Mouse (Mus musculus) heart, embryonic 13.5 days (tissue): ENCODE measurements around the gene Serinc2. TPM values are rescaled to one million over a fixed set of nuclear protein-coding genes. Genes with fewer than 3 reads are reported as not detected.

Experiments
- ATAC-seq: fragments of 200-750 bp; cut with Nextera tagmentation; 2 replicates; pipeline ENCODE4 v1.8.0; 2017; ENCODE audit warnings: moderate TSS enrichment; ENCODE audit not compliant: insufficient number of reproducible peaks, low FRiP score, low TSS enrichment; ENCODE audit errors: extremely low read depth
- H3K27ac ChIP-seq: fragments of 300-500 bp; sonication (generic); replicated peaks from 2 replicates; pipeline ENCODE4 v1.5.1; 2015; ENCODE audit warnings: moderate library complexity, mild to moderate bottlenecking, inconsistent platforms
- H3K27me3 ChIP-seq: fragments of 300-500 bp; sonication (generic); replicated peaks from 2 replicates; pipeline ENCODE4 v1.6.1; 2015; ENCODE audit warnings: mild to moderate bottlenecking, inconsistent platforms
- H3K36me3 ChIP-seq: fragments of 300-500 bp; sonication (generic); 2 replicates; pipeline ENCODE4 v1.6.1; 2015; ENCODE audit warnings: mild to moderate bottlenecking, inconsistent platforms
- H3K4me1 ChIP-seq: fragments of 300-500 bp; sonication (generic); 2 replicates; pipeline ENCODE4 v1.6.1; 2015; ENCODE audit warnings: inconsistent platforms
- H3K4me2 ChIP-seq: fragments of 300-500 bp; sonication (generic); 2 replicates; pipeline ENCODE4 v1.6.1; 2015; ENCODE audit warnings: inconsistent platforms, mild to moderate bottlenecking, moderate library complexity
- H3K4me3 ChIP-seq: fragments of 300-500 bp; sonication (generic); 2 replicates; pipeline ENCODE4 v1.5.1; 2015; ENCODE audit warnings: moderate library complexity, mild to moderate bottlenecking, inconsistent platforms
- H3K9ac ChIP-seq: fragments of 300-500 bp; sonication (generic); 2 replicates; pipeline ENCODE4 v1.6.1; 2015; ENCODE audit warnings: inconsistent platforms, mild to moderate bottlenecking, moderate library complexity
- H3K9me3 ChIP-seq: fragments of 300-500 bp; sonication (generic); 2 replicates; pipeline ENCODE4 v1.6.1; 2016; ENCODE audit warnings: inconsistent platforms
- WGBS: fragments of 180-500 bp; shearing (Covaris S2); methylation state at CpG from one replicate; pipeline ENCODE4 v1.1.7; 2015; ENCODE audit warnings: mixed read lengths; 5-methylcytosine and 5-hydroxymethylcytosine counted together
- polyA plus RNA-seq: library from polyadenylated mRNA; unstranded; fragments of >200 nt; fragmentation: Nextera tagmentation; extraction: Ambion mirVana; gene quantifications from 2 replicates; pipeline ENCODE4 v1.2.1, GENCODE M21; 2015

Gene Serinc2
- polyA plus RNA-seq, 1 experiment from 2014 or later, result 10.9 TPM

GRCm38 (mm10) chr4:130224071-130224470, 54.9 kb downstream of the Serinc2 start:
- ATAC-seq, result no peak
- no peaks in the 10 kb centered on the region for H3K9me3 ChIP-seq
- no peak overlapping the region for H3K27ac ChIP-seq
- no peaks in the 10 kb centered on the region for H3K4me1 ChIP-seq
- no peaks in the 10 kb centered on the region for H3K36me3 ChIP-seq
- H3K27me3 ChIP-seq, result peaks cover 16% of the 10 kb centered on the region
- H3K9ac ChIP-seq, result no peak overlapping the region
- H3K4me2 ChIP-seq, result no peak overlapping the region
- H3K4me3 ChIP-seq, result no peak overlapping the region

GRCm38 (mm10) chr4:130222179-130222578, 56.8 kb downstream of the Serinc2 start, which contains the start of gene Gm853:
Gm853 (minus strand) TSS chr4:130222401.
- H3K4me2 ChIP-seq, result no peak within 1 kb of the TSS
- ATAC-seq, result no peak
- peaks cover 16% of the 10 kb centered on the region for H3K27me3 ChIP-seq
- no peaks in the 10 kb centered on the region for H3K4me1 ChIP-seq
- no peak within 1 kb of the TSS for H3K4me3 ChIP-seq
- no peak within 1 kb of the TSS for H3K27ac ChIP-seq
- no peaks in the 10 kb centered on the region for H3K36me3 ChIP-seq
- 53% methylated on average over 4 of the region's 4 CpGs for WGBS
- H3K9me3 ChIP-seq, result no peaks in the 10 kb centered on the region
- H3K9ac ChIP-seq, result no peak within 1 kb of the TSS

- no peak for ATAC-seq
- 80% methylated on average over 9 of the region's 9 CpGs for WGBS
- Histone ChIP-seq H3K4me1 (no peaks in the 10 kb centered on the region), H3K9me3 (no peaks in the 10 kb centered on the region), H3K4me3 (no peak overlapping the region), H3K9ac (no peak overlapping the region), H3K27ac (no peak overlapping the region), H3K27me3 (peaks cover 15% of the 10 kb centered on the region), H3K36me3 (no peaks in the 10 kb centered on the region), H3K4me2 (no peak overlapping the region)
Measured at GRCm38 (mm10) chr4:130220176-130220575, 58.8 kb downstream of the Serinc2 start.

GRCm38 (mm10) chr4:130215392-130215791, 63.6 kb downstream of the Serinc2 start:
- WGBS, result 81% methylated on average over 8 of the region's 8 CpGs
- no peak for ATAC-seq
- Histone ChIP-seq H3K27ac (no peak overlapping the region), H3K27me3 (peaks cover 12% of the 10 kb centered on the region), H3K4me3 (no peak overlapping the region), H3K9ac (no peak overlapping the region), H3K36me3 (no peaks in the 10 kb centered on the region), H3K4me1 (no peaks in the 10 kb centered on the region), H3K4me2 (no peak overlapping the region), H3K9me3 (no peaks in the 10 kb centered on the region)

- Histone ChIP-seq H3K27me3 (peaks cover 12% of the 10 kb centered on the region; the same call in 1 of the 2 replicates), H3K36me3 (no peaks in the 10 kb centered on the region), H3K4me2 (no peak overlapping the region), H3K9me3 (no peaks in the 10 kb centered on the region), H3K9ac (no peak overlapping the region), H3K27ac (no peak overlapping the region), H3K4me1 (no peaks in the 10 kb centered on the region), H3K4me3 (no peak overlapping the region)
- no peak for ATAC-seq
- WGBS, result 60% methylated on average over 10 of the region's 10 CpGs
Measured at GRCm38 (mm10) chr4:130213857-130214256, 65.1 kb downstream of the Serinc2 start.

GRCm38 (mm10) chr4:130213197-130213596, 65.8 kb downstream of the Serinc2 start:
- H3K27me3 ChIP-seq, result peaks cover 12% of the 10 kb centered on the region; the same call in 1 of the 2 replicates
- H3K4me3 ChIP-seq, result no peak overlapping the region
- WGBS, result 67% methylated on average over 4 of the region's 4 CpGs
- no peaks in the 10 kb centered on the region for H3K4me1 ChIP-seq
- H3K9ac ChIP-seq, result no peak overlapping the region
- no peaks in the 10 kb centered on the region for H3K9me3 ChIP-seq
- H3K36me3 ChIP-seq, result no peaks in the 10 kb centered on the region
- no peak overlapping the region for H3K27ac ChIP-seq
- no peak overlapping the region for H3K4me2 ChIP-seq
- ATAC-seq, result no peak

GRCm38 (mm10) chr4:130212421-130212820, 66.6 kb downstream of the Serinc2 start:
- Histone ChIP-seq H3K4me1 (no peaks in the 10 kb centered on the region), H3K27me3 (peaks cover 12% of the 10 kb centered on the region; the same call in 1 of the 2 replicates), H3K36me3 (no peaks in the 10 kb centered on the region), H3K9me3 (no peaks in the 10 kb centered on the region), H3K4me2 (no peak overlapping the region), H3K9ac (no peak overlapping the region), H3K27ac (no peak overlapping the region), H3K4me3 (no peak overlapping the region)
- 69% methylated on average over 7 of the region's 7 CpGs for WGBS
- ATAC-seq, result no peak

- no peak for ATAC-seq
- Histone ChIP-seq H3K36me3 (no peaks in the 10 kb centered on the region), H3K4me3 (no peak overlapping the region), H3K4me2 (no peak overlapping the region), H3K4me1 (no peaks in the 10 kb centered on the region), H3K9ac (no peak overlapping the region), H3K9me3 (no peaks in the 10 kb centered on the region), H3K27me3 (peaks cover 12% of the 10 kb centered on the region; the same call in 1 of the 2 replicates), H3K27ac (no peak overlapping the region)
- WGBS, result 79% methylated on average over 2 of the region's 2 CpGs
Measured at GRCm38 (mm10) chr4:130211870-130212269, 67.1 kb downstream of the Serinc2 start.

Other genes with a start within 250 kb of the Serinc2 start
- 26.9 and 30.4 TPM in 2 replicates for gene Col16a1, start 231.4 kb downstream of the Serinc2 start, polyA plus RNA-seq
- 53.6 and 57.9 TPM in 2 replicates for gene Pef1, start 176.6 kb downstream of the Serinc2 start, polyA plus RNA-seq
- 0.32 TPM in 1 of 2 replicates, not detected in the other for gene Hcrtr1, start 139.8 kb downstream of the Serinc2 start, polyA plus RNA-seq
- gene Tinagl1, start 104.1 kb downstream of the Serinc2 start, polyA plus RNA-seq, result 47.4 and 53.0 TPM in 2 replicates
- gene Gm853, start 56.8 kb downstream of the Serinc2 start, polyA plus RNA-seq, result not detected in 2 replicates
- gene Fabp3, start 29.4 kb upstream of the Serinc2 start, polyA plus RNA-seq, result 961 and 1,090 TPM in 2 replicates
- gene Gm10570, start 29.5 kb upstream of the Serinc2 start, polyA plus RNA-seq, result 0.75 and 1.2 TPM in 2 replicates
- 48.1 and 50.7 TPM in 2 replicates for gene Zcchc17, start 80.7 kb upstream of the Serinc2 start, polyA plus RNA-seq
- gene Snrnp40, start 80.9 kb upstream of the Serinc2 start, polyA plus RNA-seq, result 82.6 and 84.8 TPM in 2 replicates